Mouse (Mus musculus): ENCODE measurements around the gene Focad. TPM values are rescaled to one million over a fixed set of nuclear protein-coding genes. Genes with fewer than 3 reads are reported as not detected.

Focad gene
- polyA plus RNA-seq, 1 experiment = 10.3 TPM

DNA sequence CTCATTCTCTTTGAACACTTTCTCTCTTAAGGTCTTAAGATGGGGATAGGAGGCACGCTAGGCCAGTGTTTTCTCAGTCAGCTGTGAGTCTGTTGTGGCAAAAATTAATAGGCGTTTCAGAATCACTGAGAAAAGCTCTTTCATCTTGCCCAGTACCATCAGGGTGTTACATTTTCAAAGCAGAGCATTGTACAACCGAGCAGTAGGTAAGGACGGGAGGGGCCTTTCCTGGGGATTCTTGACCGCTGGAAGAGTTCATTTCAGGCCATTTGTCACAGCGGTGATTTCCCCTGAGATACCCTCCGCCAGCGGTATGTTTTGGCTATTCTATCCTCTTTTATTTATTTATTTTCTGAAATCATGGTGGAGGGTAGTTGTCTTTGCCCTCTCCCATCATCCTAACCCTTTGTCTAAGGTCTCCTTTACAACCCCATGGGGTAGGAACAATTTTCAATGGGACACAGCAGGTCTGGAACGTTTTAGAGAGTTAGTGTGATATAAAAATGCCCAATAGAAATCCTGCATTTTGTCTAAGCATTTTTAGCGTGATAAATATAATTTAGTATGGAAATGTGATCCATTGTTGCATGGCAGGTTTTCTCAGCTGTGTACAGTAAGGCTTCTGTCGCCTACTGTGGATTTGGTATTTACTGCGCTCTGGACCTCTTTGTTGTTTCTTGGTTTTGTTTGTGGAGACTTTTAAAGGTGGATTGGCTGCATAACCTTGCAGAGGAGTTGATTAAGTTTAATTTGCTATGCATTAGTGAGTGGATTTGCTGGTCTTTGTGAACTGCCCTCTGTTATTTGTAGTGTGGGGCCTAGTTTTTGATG lies 142.7 kb downstream of the Focad start:
- Histone ChIP-seq H3ac (ENCODE audit: control insufficient read depth, insufficient read length, low read depth) (no peak overlapping the region), H3K27me3 (ENCODE audit: control insufficient read depth, insufficient read depth, insufficient read length) (no peaks in the 10 kb centered on the region), H3K79me2 (ENCODE audit: control insufficient read depth, insufficient read depth) (no peaks in the 10 kb centered on the region), H3K36me3 (ENCODE audit: control insufficient read depth, insufficient read depth) (no peaks in the 10 kb centered on the region), H3K79me3 (ENCODE audit: low read depth) (no peaks in the 10 kb centered on the region), H3K4me3 (ENCODE audit: insufficient read depth, poor library complexity, severe bottlenecking) (no peak overlapping the region)
- no peak for TF ChIP-seq FOSL1 (IDR thresholded peaks at IDR 0.05; ENCODE audit: insufficient read depth, low read length, poor library complexity, severe bottlenecking)
- no peak for TF ChIP-seq MAX (IDR thresholded peaks at IDR 0.05)
- no peak for TF ChIP-seq CTCF (IDR thresholded peaks at IDR 0.05; ENCODE audit: control insufficient read depth, insufficient read depth, insufficient read length)
- TF ChIP-seq MYOG (IDR thresholded peaks at IDR 0.05; ENCODE audit: control insufficient read depth, extremely low read depth, insufficient read length) = no peak
- TF ChIP-seq CEBPB (IDR thresholded peaks at IDR 0.05; ENCODE audit: low read depth) = no peak
- TF ChIP-seq USF1 (IDR thresholded peaks at IDR 0.05; ENCODE audit: low read depth) = no peak

DNA sequence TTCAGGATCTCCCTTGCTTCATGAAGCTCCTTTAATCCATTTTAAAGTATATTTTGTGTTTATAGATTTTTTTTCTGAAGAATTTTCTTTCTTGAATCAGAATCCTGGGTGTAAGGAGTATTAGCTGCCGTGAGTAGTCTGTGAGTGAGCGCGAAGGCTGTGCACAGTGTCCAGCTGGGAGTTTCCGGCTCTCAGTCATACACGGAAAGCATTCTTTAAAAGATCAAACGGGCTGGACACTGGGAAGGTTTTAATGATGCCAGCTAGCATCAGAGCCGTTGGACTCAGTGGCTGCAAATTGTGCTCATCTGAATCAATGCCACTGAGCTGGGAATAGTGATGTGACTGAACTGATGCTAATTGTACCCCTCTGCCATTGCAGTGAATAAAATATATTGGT lies 143.9 kb downstream of the Focad start:
- Histone ChIP-seq H3K79me3 (ENCODE audit: low read depth) (no peaks in the 10 kb centered on the region), H3K36me3 (ENCODE audit: control insufficient read depth, insufficient read depth) (no peaks in the 10 kb centered on the region), H3K79me2 (ENCODE audit: control insufficient read depth, insufficient read depth) (no peaks in the 10 kb centered on the region), H3K27me3 (ENCODE audit: control insufficient read depth, insufficient read depth, insufficient read length) (no peaks in the 10 kb centered on the region), H3K4me3 (ENCODE audit: insufficient read depth, poor library complexity, severe bottlenecking) (no peak overlapping the region), H3ac (ENCODE audit: control insufficient read depth, insufficient read length, low read depth) (no peak overlapping the region)
- TF ChIP-seq FOSL1 (IDR thresholded peaks at IDR 0.05; ENCODE audit: insufficient read depth, low read length, poor library complexity, severe bottlenecking) = no peak
- no peak for TF ChIP-seq MYOD1 (IDR thresholded peaks at IDR 0.05; ENCODE audit: control insufficient read depth, insufficient read length, low read depth)
- no peak for TF ChIP-seq CTCF (IDR thresholded peaks at IDR 0.05; ENCODE audit: control insufficient read depth, insufficient read depth, insufficient read length)
- TF ChIP-seq MAX (IDR thresholded peaks at IDR 0.05) = no peak
- no peak for TF ChIP-seq CEBPB (IDR thresholded peaks at IDR 0.05; ENCODE audit: low read depth)
- TF ChIP-seq MYOG (IDR thresholded peaks at IDR 0.05; ENCODE audit: control insufficient read depth, extremely low read depth, insufficient read length) = no peak
- no peak for TF ChIP-seq USF1 (IDR thresholded peaks at IDR 0.05; ENCODE audit: low read depth)

DNA sequence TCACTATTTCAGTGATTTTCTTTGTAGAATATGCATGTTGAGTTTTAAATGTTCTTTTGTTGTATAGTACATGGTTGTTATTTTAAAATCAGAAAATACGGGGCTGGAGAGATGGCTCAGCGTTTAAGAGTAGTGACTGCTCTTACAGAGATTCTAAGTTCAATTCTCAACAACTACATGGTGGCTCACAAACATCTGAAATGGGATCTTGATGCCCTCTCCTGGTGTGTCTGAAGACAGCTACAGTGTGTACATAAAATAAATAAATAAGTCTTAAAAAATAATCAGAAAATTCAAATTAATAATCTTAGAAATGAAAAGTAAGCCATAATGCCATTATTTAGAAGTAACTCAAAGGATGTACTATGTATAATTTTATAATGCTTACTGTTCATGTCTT lies 149.4 kb downstream of the Focad start:
- TF ChIP-seq USF1 (IDR thresholded peaks at IDR 0.05; ENCODE audit: low read depth) = no peak
- TF ChIP-seq CEBPB (IDR thresholded peaks at IDR 0.05; ENCODE audit: low read depth) = no peak
- TF ChIP-seq MAX (IDR thresholded peaks at IDR 0.05) = no peak
- no peak for TF ChIP-seq MYOG (IDR thresholded peaks at IDR 0.05; ENCODE audit: control insufficient read depth, extremely low read depth, insufficient read length)
- no peak overlapping the region for H3K4me3 ChIP-seq (ENCODE audit: insufficient read depth, poor library complexity, severe bottlenecking)
- no peaks in the 10 kb centered on the region for H3K27me3 ChIP-seq (ENCODE audit: control insufficient read depth, insufficient read depth, insufficient read length)
- H3K79me2 ChIP-seq (ENCODE audit: control insufficient read depth, insufficient read depth) = no peaks in the 10 kb centered on the region
- no peaks in the 10 kb centered on the region for H3K79me3 ChIP-seq (ENCODE audit: low read depth)
- H3ac ChIP-seq (ENCODE audit: control insufficient read depth, insufficient read length, low read depth) = no peak overlapping the region
- no peaks in the 10 kb centered on the region for H3K36me3 ChIP-seq (ENCODE audit: control insufficient read depth, insufficient read depth)

DNA sequence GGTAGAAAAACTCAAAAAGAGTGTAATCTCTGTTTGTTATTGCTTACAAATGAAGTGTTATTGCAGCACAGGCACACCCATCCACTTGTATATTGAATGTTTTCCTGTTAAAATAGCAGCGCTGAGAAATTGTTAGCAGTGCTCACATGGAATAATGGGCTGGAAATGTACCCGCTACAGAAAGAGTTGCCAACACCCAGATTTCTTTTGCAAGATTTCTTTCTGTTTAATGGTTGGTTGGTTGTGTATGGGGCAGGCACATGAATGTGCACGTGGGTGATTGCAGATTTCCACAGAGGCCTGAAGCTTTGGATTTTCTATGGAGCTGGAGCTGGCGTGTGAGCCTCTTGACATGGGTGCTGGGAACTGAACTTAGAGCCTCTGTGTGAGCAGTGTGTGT lies 151.1 kb downstream of the Focad start:
- Histone ChIP-seq H3K27me3 (ENCODE audit: control insufficient read depth, insufficient read depth, insufficient read length) (no peaks in the 10 kb centered on the region), H3K36me3 (ENCODE audit: control insufficient read depth, insufficient read depth) (no peaks in the 10 kb centered on the region), H3K4me3 (ENCODE audit: insufficient read depth, poor library complexity, severe bottlenecking) (no peak overlapping the region), H3K79me3 (ENCODE audit: low read depth) (no peaks in the 10 kb centered on the region), H3ac (ENCODE audit: control insufficient read depth, insufficient read length, low read depth) (no peak overlapping the region), H3K79me2 (ENCODE audit: control insufficient read depth, insufficient read depth) (no peaks in the 10 kb centered on the region)
- TF ChIP-seq CTCF (IDR thresholded peaks at IDR 0.05; ENCODE audit: control insufficient read depth, insufficient read depth, insufficient read length) (no peak), MYOG (IDR thresholded peaks at IDR 0.05; ENCODE audit: control insufficient read depth, extremely low read depth, insufficient read length) (no peak), FOSL1 (IDR thresholded peaks at IDR 0.05; ENCODE audit: insufficient read depth, low read length, poor library complexity, severe bottlenecking) (no peak), MAX (IDR thresholded peaks at IDR 0.05) (no peak), CEBPB (IDR thresholded peaks at IDR 0.05; ENCODE audit: low read depth) (no peak), MYOD1 (IDR thresholded peaks at IDR 0.05; ENCODE audit: control insufficient read depth, insufficient read length, low read depth) (no peak), USF1 (IDR thresholded peaks at IDR 0.05; ENCODE audit: low read depth) (no peak)

DNA sequence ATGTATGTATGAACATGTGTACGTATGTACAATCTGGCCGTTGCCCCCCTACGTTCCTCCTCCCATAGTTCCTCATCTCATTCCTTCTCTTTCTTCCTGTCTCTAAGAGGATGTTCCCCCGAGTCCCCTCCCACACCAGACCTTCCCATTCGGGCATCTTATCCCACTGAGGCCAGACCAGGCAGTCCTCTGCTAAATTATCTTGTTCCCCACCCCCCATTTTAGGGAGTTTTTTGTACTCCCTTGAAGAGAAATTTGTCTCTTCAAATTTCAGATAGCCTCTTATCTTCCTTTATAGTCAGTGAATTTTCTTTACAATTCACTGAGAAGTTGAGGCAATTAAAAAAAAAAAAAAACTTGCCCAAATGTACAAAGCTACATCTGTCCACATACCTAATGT lies 166.9 kb downstream of the Focad start:
- Histone ChIP-seq H3K4me3 (ENCODE audit: insufficient read depth, poor library complexity, severe bottlenecking) (no peak overlapping the region), H3K27me3 (ENCODE audit: control insufficient read depth, insufficient read depth, insufficient read length) (no peaks in the 10 kb centered on the region), H3K36me3 (ENCODE audit: control insufficient read depth, insufficient read depth) (no peaks in the 10 kb centered on the region), H3ac (ENCODE audit: control insufficient read depth, insufficient read length, low read depth) (no peak overlapping the region), H3K79me3 (ENCODE audit: low read depth) (no peaks in the 10 kb centered on the region), H3K79me2 (ENCODE audit: control insufficient read depth, insufficient read depth) (no peaks in the 10 kb centered on the region)
- TF ChIP-seq FOSL1 (IDR thresholded peaks at IDR 0.05; ENCODE audit: insufficient read depth, low read length, poor library complexity, severe bottlenecking) = no peak
- no peak for TF ChIP-seq CTCF (IDR thresholded peaks at IDR 0.05; ENCODE audit: control insufficient read depth, insufficient read depth, insufficient read length)
- no peak for TF ChIP-seq MYOG (IDR thresholded peaks at IDR 0.05; ENCODE audit: control insufficient read depth, extremely low read depth, insufficient read length)
- TF ChIP-seq MAX (IDR thresholded peaks at IDR 0.05) = no peak
- no peak for TF ChIP-seq MYOD1 (IDR thresholded peaks at IDR 0.05; ENCODE audit: control insufficient read depth, insufficient read length, low read depth)
- TF ChIP-seq USF1 (IDR thresholded peaks at IDR 0.05; ENCODE audit: low read depth) = no peak
- no peak for TF ChIP-seq CEBPB (IDR thresholded peaks at IDR 0.05; ENCODE audit: low read depth)

DNA sequence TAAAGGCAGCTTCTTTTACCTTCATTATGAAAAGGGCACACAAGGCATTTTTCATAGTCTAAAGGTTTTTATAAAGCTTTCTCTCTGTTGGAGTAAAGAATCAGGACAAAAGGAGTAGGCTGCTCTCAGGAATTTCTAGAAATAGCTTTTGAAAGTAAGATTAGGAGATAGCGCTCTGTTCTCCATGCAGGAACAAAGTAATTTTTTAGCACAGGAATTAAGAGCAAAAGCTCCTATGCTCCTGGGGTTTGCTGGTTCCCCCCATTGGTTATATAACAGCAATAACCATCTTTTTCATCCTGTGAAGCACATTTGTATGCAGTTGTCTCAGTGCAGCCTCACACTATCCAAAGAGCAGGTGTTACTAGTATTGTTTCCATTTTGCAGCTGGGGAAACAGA lies 170.1 kb downstream of the Focad start:
- Histone ChIP-seq H3K79me2 (ENCODE audit: control insufficient read depth, insufficient read depth) (no peaks in the 10 kb centered on the region), H3K27me3 (ENCODE audit: control insufficient read depth, insufficient read depth, insufficient read length) (no peaks in the 10 kb centered on the region), H3ac (ENCODE audit: control insufficient read depth, insufficient read length, low read depth) (no peak overlapping the region), H3K4me3 (ENCODE audit: insufficient read depth, poor library complexity, severe bottlenecking) (no peak overlapping the region), H3K36me3 (ENCODE audit: control insufficient read depth, insufficient read depth) (no peaks in the 10 kb centered on the region), H3K79me3 (ENCODE audit: low read depth) (no peaks in the 10 kb centered on the region)
- TF ChIP-seq CTCF (IDR thresholded peaks at IDR 0.05; ENCODE audit: control insufficient read depth, insufficient read depth, insufficient read length) = no peak
- TF ChIP-seq USF1 (IDR thresholded peaks at IDR 0.05; ENCODE audit: low read depth) = no peak
- no peak for TF ChIP-seq MAX (IDR thresholded peaks at IDR 0.05)
- no peak for TF ChIP-seq MYOG (IDR thresholded peaks at IDR 0.05; ENCODE audit: control insufficient read depth, extremely low read depth, insufficient read length)
- no peak for TF ChIP-seq FOSL1 (IDR thresholded peaks at IDR 0.05; ENCODE audit: insufficient read depth, low read length, poor library complexity, severe bottlenecking)
- no peak for TF ChIP-seq MYOD1 (IDR thresholded peaks at IDR 0.05; ENCODE audit: control insufficient read depth, insufficient read length, low read depth)
- no peak for TF ChIP-seq CEBPB (IDR thresholded peaks at IDR 0.05; ENCODE audit: low read depth)
